Mouse (Mus musculus): ENCODE measurements around the gene Mutyh. TPM values are rescaled to one million over a fixed set of nuclear protein-coding genes. Genes with fewer than 3 reads are reported as not detected.
A peak's percentile ranks its signal among the peaks of the same experiment; 100 is the strongest.
"Not testable (repeated sequence)": the region's sequence is repeated elsewhere in the genome, so short reads cannot be mapped to it uniquely, and the experiment has no call there.

The Mutyh gene
- polyA plus RNA-seq, 1 experiment from 2014 or later: 16.6 TPM

DNA sequence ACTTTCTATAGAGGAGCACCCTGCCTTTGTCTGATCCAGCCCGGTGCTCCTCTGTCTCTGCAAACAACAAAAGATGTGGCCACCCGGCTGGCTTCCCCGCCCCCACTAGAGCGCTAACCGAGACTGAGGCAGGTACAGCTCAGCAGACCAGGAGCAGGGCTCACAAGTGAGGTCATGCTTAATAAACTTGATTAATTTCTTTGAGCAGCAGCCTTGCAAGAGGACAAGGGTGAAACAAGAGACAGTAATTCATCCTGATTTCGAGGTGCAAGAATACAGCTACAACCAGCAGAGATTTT, 22.5 kb downstream of the Mutyh start:
- H3K27ac ChIP-seq (ENCODE audit: low read depth, low read length): peak overlapping the region; percentile 73
- H3K36me3 ChIP-seq (ENCODE audit: control insufficient read depth, insufficient read depth, low read length): no peaks in the 10 kb centered on the region
- no peaks in the 10 kb centered on the region for H3K9me3 ChIP-seq (ENCODE audit: control insufficient read depth, low read length)
- no peaks in the 10 kb centered on the region for H3K27me3 ChIP-seq (ENCODE audit: control insufficient read depth, insufficient read depth, low read length)
- DNase-seq (ENCODE audit: low spot score) (peak; percentile 64), ATAC-seq (ENCODE audit: low FRiP score) (peak; percentile 83)
- no peak overlapping the region for H3K4me2 ChIP-seq (replicated peaks; ENCODE audit: low read depth, low read length)
- H3K9ac ChIP-seq (ENCODE audit: low read depth, low read length): 0 out of 2 replicates have a peak overlapping the region, but pooled peaks have one; percentile 38
- no peak overlapping the region for H3K4me3 ChIP-seq (ENCODE audit: low read depth, low read length)
- H3K4me1 ChIP-seq (replicated peaks; ENCODE audit: control insufficient read depth, insufficient read depth, low read length): no peaks in the 10 kb centered on the region
- WGBS: 11% methylated on average over 6 of the region's 6 CpGs

DNA sequence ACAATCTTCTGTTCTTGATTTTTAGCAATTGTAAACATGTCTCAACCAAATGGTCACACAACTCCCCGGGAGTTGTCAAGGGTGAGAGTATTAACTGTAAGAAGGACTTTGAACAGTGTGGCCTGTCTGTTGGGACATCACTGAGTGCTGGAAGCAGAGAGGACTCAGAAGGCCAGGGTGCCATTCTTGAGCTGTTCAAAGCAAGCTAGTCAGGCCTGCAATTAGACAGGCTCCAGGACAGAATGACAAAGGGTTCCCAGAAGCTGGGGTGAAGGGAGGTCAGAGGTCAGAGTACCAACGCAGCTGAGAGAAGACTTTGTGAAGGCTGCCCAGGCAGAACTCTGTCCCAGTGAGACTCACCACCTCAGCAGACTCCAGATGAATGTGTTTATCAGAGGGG, 31.5 kb downstream of the Mutyh start:
- Histone ChIP-seq H3K27ac (ENCODE audit: low read depth, low read length) (no peak overlapping the region), H3K36me3 (ENCODE audit: control insufficient read depth, insufficient read depth, low read length) (no peaks in the 10 kb centered on the region), H3K9ac (ENCODE audit: low read depth, low read length) (no peak overlapping the region), H3K9me3 (ENCODE audit: control insufficient read depth, low read length) (no peaks in the 10 kb centered on the region), H3K4me1 (replicated peaks; ENCODE audit: control insufficient read depth, insufficient read depth, low read length) (no peaks in the 10 kb centered on the region), H3K27me3 (ENCODE audit: control insufficient read depth, insufficient read depth, low read length) (no peaks in the 10 kb centered on the region), H3K4me3 (ENCODE audit: low read depth, low read length) (no peak overlapping the region), H3K4me2 (replicated peaks; ENCODE audit: low read depth, low read length) (no peak overlapping the region)
- ATAC-seq (ENCODE audit: low FRiP score) (no peak), DNase-seq (ENCODE audit: low spot score) (no peak)
- WGBS: 22% methylated on average over 2 of the region's 2 CpGs

DNA sequence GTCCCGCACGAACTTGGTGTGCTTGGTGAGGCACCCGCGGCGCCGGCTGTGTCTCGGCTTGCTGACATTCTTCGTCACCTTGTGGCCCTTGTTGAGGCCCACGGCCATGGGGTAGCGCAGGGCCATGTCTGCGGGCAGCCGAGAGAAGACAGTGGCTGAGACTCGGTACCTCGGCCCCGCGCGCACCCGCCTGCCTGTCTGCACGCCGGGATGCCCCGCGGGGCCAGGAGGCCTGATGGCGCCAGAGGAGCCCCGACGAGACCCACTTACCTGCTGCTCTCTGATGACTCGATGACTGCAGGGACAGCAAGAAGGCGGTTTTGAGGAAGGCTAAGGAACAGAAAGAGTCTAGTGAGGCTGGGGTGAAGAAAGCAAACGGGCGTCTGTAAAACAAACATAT, 32.6 kb downstream of the Mutyh start:
- not testable (repeated sequence) for H3K4me1 ChIP-seq (replicated peaks; ENCODE audit: control insufficient read depth, insufficient read depth, low read length); H3K36me3 ChIP-seq (ENCODE audit: control insufficient read depth, insufficient read depth, low read length); H3K27ac ChIP-seq (ENCODE audit: low read depth, low read length); H3K4me2 ChIP-seq (replicated peaks; ENCODE audit: low read depth, low read length); ATAC-seq (ENCODE audit: low FRiP score); H3K9ac ChIP-seq (ENCODE audit: low read depth, low read length); H3K27me3 ChIP-seq (ENCODE audit: control insufficient read depth, insufficient read depth, low read length); DNase-seq (ENCODE audit: low spot score); H3K9me3 ChIP-seq (ENCODE audit: control insufficient read depth, low read length); H3K4me3 ChIP-seq (ENCODE audit: low read depth, low read length)
- WGBS: 31% methylated on average over 20 of the region's 29 CpGs

DNA sequence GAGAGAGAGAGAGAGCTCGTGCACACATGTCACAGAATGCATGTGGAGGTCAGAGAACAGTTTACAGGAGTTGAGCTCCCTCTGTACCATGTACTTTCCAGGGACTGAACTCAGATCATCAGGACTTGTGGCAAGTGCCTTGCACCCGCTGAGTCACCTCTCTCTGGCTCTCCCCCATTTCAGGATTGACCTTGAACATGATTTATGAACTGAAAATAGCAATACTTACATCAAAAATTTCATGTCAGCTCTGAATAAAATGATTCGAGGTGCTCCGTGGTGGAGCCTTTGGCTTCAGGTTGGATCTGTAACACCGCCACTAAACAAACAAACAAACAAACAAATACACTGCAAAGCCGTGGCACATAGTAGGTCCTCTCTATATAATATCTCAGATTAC, 33.3 kb downstream of the Mutyh start:
- no peak overlapping the region for H3K4me3 ChIP-seq (ENCODE audit: low read depth, low read length)
- DNase-seq (ENCODE audit: low spot score): no peak
- no peak overlapping the region for H3K27ac ChIP-seq (ENCODE audit: low read depth, low read length)
- H3K27me3 ChIP-seq (ENCODE audit: control insufficient read depth, insufficient read depth, low read length): no peaks in the 10 kb centered on the region
- no peak overlapping the region for H3K4me2 ChIP-seq (replicated peaks; ENCODE audit: low read depth, low read length)
- no peak for ATAC-seq (ENCODE audit: low FRiP score)
- no peak overlapping the region for H3K9ac ChIP-seq (ENCODE audit: low read depth, low read length)
- no peaks in the 10 kb centered on the region for H3K9me3 ChIP-seq (ENCODE audit: control insufficient read depth, low read length)
- 89% methylated on average over 6 of the region's 6 CpGs for WGBS
- no peaks in the 10 kb centered on the region for H3K4me1 ChIP-seq (replicated peaks; ENCODE audit: control insufficient read depth, insufficient read depth, low read length)
- no peaks in the 10 kb centered on the region for H3K36me3 ChIP-seq (ENCODE audit: control insufficient read depth, insufficient read depth, low read length)

DNA sequence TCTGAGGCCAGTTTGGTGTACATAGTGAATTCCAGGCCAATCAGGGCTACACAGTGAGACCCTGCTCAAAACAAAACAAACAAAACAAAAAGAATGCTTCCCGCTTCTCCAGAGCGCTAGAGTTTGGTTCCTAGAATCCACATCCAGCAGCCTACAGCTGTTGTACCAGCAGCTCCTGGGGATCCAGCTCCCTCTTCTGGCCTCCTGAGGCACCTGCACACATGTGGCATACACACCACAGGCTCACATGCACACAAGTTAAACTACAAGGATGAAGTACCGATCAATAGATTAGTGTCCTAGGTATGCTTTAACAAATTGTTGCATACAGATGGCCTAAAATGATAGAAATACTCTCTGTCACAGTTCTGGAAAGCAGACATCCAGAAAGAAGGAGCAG, 36.8 kb downstream of the Mutyh start:
- ATAC-seq (ENCODE audit: low FRiP score) (no peak), DNase-seq (ENCODE audit: low spot score) (no peak)
- Histone ChIP-seq H3K27ac (ENCODE audit: low read depth, low read length) (no peak overlapping the region), H3K9ac (ENCODE audit: low read depth, low read length) (no peak overlapping the region), H3K9me3 (ENCODE audit: control insufficient read depth, low read length) (no peaks in the 10 kb centered on the region), H3K4me1 (replicated peaks; ENCODE audit: control insufficient read depth, insufficient read depth, low read length) (no peaks in the 10 kb centered on the region), H3K27me3 (ENCODE audit: control insufficient read depth, insufficient read depth, low read length) (no peaks in the 10 kb centered on the region), H3K4me2 (replicated peaks; ENCODE audit: low read depth, low read length) (no peak overlapping the region), H3K36me3 (ENCODE audit: control insufficient read depth, insufficient read depth, low read length) (no peaks in the 10 kb centered on the region), H3K4me3 (ENCODE audit: low read depth, low read length) (no peak overlapping the region)
- 96% methylated on average over 3 of the region's 3 CpGs for WGBS

DNA sequence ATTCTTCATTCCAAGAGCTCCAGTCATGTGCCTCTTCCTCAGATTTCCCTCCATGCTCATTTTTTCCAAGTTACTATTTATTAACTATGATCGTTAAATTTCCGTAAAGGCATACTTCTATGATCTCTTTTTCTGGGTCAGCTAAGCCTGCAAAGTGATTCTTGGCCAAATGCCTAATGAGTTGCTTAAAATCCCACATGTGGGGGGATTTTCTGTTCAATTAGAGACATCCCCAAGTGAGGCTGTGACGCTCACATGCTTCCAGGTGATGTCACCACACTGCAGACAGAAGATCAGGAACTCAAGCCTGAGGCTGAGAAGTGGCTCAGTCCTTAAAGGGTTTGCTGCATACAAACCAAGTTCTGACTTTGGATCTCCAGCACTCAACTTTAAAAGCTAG, 42.4 kb downstream of the Mutyh start:
- Histone ChIP-seq H3K27ac (ENCODE audit: low read depth, low read length) (no peak overlapping the region), H3K9ac (ENCODE audit: low read depth, low read length) (no peak overlapping the region), H3K36me3 (ENCODE audit: control insufficient read depth, insufficient read depth, low read length) (no peaks in the 10 kb centered on the region), H3K4me1 (replicated peaks; ENCODE audit: control insufficient read depth, insufficient read depth, low read length) (no peaks in the 10 kb centered on the region), H3K27me3 (ENCODE audit: control insufficient read depth, insufficient read depth, low read length) (no peaks in the 10 kb centered on the region), H3K9me3 (ENCODE audit: control insufficient read depth, low read length) (no peaks in the 10 kb centered on the region), H3K4me3 (ENCODE audit: low read depth, low read length) (no peak overlapping the region), H3K4me2 (replicated peaks; ENCODE audit: low read depth, low read length) (no peak overlapping the region)
- ATAC-seq (ENCODE audit: low FRiP score) (no peak), DNase-seq (ENCODE audit: low spot score) (no peak)
- WGBS: 90% methylated on average over 3 of the region's 3 CpGs

DNA sequence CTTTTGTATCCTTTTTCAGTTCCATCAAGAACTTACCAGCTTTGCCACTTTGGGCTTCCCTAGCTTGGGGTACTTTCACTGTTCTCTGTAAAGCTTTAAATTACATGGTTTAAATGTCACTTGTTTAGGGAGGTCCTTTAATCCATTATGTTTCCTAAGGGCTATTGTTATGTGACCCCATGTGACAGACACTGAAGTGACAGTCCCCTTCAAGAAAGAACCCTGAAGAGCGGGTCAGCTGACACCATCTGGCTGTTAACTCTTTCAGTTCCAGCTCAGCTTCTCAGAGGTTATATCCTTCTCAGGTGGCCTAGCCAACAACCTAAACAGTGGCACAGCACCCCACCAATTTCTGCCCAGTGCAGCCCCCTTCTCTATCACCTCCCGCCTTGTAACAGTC, 46.8 kb downstream of the Mutyh start:
- Histone ChIP-seq H3K27me3 (ENCODE audit: control insufficient read depth, insufficient read depth, low read length) (no peaks in the 10 kb centered on the region), H3K27ac (ENCODE audit: low read depth, low read length) (no peak overlapping the region), H3K4me2 (replicated peaks; ENCODE audit: low read depth, low read length) (no peak overlapping the region), H3K9ac (ENCODE audit: low read depth, low read length) (no peak overlapping the region), H3K9me3 (ENCODE audit: control insufficient read depth, low read length) (no peaks in the 10 kb centered on the region), H3K4me3 (ENCODE audit: low read depth, low read length) (no peak overlapping the region), H3K36me3 (ENCODE audit: control insufficient read depth, insufficient read depth, low read length) (no peaks in the 10 kb centered on the region), H3K4me1 (replicated peaks; ENCODE audit: control insufficient read depth, insufficient read depth, low read length) (no peaks in the 10 kb centered on the region)
- WGBS: 10% methylated on average over 2 of the region's 2 CpGs
- ATAC-seq (ENCODE audit: low FRiP score) (peak; percentile 43; the same call in 1 of the 2 replicates), DNase-seq (ENCODE audit: low spot score) (peak; percentile 44)

DNA sequence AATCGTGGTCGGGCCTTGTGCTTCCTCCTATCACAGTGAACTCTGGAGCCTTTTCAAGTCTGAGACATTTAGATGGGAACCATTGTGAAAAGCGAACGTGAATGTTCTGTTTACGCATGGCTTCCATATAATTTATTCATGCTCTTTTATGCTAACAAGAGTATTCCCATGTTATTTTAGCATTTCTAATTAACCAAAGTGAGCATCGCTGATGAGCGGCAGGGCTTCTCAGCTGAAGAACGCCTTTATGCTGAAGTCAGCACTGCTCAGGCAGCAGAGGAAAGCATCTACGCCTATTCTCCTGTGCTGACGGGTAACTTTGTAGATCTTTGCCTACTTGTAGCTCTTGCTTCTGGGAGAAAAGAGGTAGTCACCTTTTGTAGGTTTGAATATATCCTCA, 49.7 kb downstream of the Mutyh start:
- no peak overlapping the region for H3K4me3 ChIP-seq (ENCODE audit: low read depth, low read length)
- H3K4me1 ChIP-seq (replicated peaks; ENCODE audit: control insufficient read depth, insufficient read depth, low read length): no peaks in the 10 kb centered on the region
- H3K4me2 ChIP-seq (replicated peaks; ENCODE audit: low read depth, low read length): no peak overlapping the region
- H3K27me3 ChIP-seq (ENCODE audit: control insufficient read depth, insufficient read depth, low read length): no peaks in the 10 kb centered on the region
- no peak for DNase-seq (ENCODE audit: low spot score)
- H3K36me3 ChIP-seq (ENCODE audit: control insufficient read depth, insufficient read depth, low read length): no peaks in the 10 kb centered on the region
- no peaks in the 10 kb centered on the region for H3K9me3 ChIP-seq (ENCODE audit: control insufficient read depth, low read length)
- 70% methylated on average over 10 of the region's 10 CpGs for WGBS
- no peak overlapping the region for H3K27ac ChIP-seq (ENCODE audit: low read depth, low read length)
- no peak overlapping the region for H3K9ac ChIP-seq (ENCODE audit: low read depth, low read length)
- ATAC-seq (ENCODE audit: low FRiP score): no peak

DNA sequence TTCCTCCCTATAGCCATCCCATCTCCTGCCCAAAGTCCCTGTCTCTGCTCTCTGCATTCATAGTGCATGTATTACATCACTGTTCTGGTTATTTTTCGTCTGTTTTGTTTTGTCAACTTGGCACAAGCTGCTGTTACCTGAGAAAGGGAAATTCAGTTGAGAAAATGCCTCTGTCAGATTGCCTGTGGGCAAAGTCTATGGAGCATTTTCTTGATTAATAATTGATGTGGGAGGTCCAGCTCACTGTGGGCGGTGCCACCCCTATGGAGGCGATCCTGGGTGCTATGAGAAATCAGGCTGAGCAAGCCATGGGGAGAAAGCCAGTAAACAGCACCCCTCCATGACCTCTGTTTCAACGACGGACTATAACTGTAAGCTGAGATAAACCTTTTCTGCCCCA, 52.2 kb downstream of the Mutyh start:
- no peaks in the 10 kb centered on the region for H3K9me3 ChIP-seq (ENCODE audit: control insufficient read depth, low read length)
- H3K9ac ChIP-seq (ENCODE audit: low read depth, low read length): no peak overlapping the region
- no peak for DNase-seq (ENCODE audit: low spot score)
- H3K4me1 ChIP-seq (replicated peaks; ENCODE audit: control insufficient read depth, insufficient read depth, low read length): no peaks in the 10 kb centered on the region
- no peak overlapping the region for H3K27ac ChIP-seq (ENCODE audit: low read depth, low read length)
- no peaks in the 10 kb centered on the region for H3K27me3 ChIP-seq (ENCODE audit: control insufficient read depth, insufficient read depth, low read length)
- no peak overlapping the region for H3K4me3 ChIP-seq (ENCODE audit: low read depth, low read length)
- ATAC-seq (ENCODE audit: low FRiP score): no peak
- H3K4me2 ChIP-seq (replicated peaks; ENCODE audit: low read depth, low read length): no peak overlapping the region
- 77% methylated on average over 5 of the region's 5 CpGs for WGBS
- H3K36me3 ChIP-seq (ENCODE audit: control insufficient read depth, insufficient read depth, low read length): no peaks in the 10 kb centered on the region

All from hindbrain, embryonic 11.5 days (tissue).